Mouse (Mus musculus) CH12F3 (cell line): ENCODE data around the gene Gm20747.
"Not testable (repeated sequence)": the region's sequence is repeated elsewhere in the genome, so short reads cannot be mapped to it uniquely, and the experiment has no call there.

Experiments used
- in situ Hi-C: fragments of 300-500 bp; cut with MboI; formaldehyde crosslinking; loops from 2 replicates; pipeline ENCODE4 v1.14.3; 2020; ENCODE audit warnings: low sequenced_read_pairs

The Gm20747 gene

DNA sequence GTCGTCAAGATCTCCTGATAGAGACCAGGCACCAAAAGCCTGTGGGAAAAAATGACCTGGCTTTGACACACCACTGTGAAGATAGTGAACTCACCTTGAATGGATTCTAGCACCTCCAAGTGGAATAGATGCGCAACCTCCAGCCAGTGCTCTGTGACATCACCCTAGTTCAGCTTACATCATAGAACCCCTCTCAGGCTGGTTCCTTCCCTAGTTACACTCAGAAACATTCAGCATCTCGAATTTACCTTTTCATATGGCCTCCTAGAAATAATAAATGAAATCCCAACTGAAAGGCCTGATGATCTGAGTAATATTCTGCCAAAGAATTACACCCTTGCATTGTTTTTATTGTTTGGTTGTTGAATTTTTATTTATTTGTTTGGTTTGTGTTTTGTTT is at the start of gene Gm20747:
TSS of gene Gm20747 (minus strand) at position 101 of the 400 bp plus-strand sequence.
- in situ Hi-C loops: not testable (repeated sequence)
